Mouse (Mus musculus): ENCODE measurements at regions not wholly inside any gene's neighbourhood (a gene's known extent, or its start where the extent isn't known, plus 50 kb on each side); places are given as distances from the start of the nearest gene placed in this dataset.
A peak's percentile ranks its signal among the peaks of the same experiment; 100 is the strongest.

DNA sequence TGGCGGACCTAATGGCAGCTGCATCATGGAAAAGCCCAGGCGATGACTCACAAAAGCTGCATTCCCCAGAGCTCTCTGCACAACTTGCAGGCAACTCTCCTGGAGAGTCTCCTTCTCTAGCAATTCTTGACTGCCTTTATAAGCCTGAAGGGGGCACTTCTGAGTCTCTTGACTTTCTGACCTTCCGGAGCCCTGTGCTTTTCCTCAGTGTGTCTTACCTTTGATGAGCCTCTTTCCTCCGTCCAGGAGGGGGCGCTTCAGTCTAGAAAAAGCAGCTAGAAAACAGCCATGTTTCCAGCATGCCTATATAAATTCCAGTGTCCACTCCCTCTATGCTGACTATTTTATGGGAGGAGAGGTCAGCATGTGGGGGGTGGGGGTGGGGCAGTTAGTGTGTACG is 228.8 kb upstream of the Hs6st1 start (continued):
- TF ChIP-seq SIN3A (IDR thresholded peaks at IDR 0.05; ENCODE audit: low read length) (peak; percentile 60), MAFK (IDR thresholded peaks at IDR 0.05; ENCODE audit: borderline replicate concordance, low read depth, low read length) (no peak), TCF12 (IDR thresholded peaks at IDR 0.05; ENCODE audit: low read depth, low read length) (no peak), GABPA (IDR thresholded peaks at IDR 0.05; ENCODE audit: low read depth, low read length) (no peak)

DNA sequence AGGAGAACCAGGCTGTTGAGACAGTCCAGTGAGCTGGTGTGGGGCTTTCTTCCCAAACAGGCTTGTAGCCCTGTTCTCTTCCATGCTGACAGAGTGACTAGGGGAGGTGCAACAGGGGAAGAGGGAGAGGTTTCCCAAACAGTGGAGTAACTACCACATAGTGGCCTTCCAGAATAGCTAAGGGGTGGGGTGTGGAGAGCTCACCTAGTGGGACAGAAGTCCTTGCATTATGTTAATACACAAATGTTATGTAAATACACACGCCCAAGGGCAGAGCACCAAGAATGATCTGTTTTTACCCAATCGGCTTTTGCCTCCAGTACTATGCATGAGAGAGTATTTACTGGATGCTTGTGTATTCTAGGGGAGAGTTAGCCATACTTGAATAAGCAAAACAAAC is 226.6 kb upstream of the Hs6st1 start:
- Histone ChIP-seq H3K4me1 (ENCODE audit: control insufficient read depth in 1 of 2, insufficient read depth in 2 of 2, low read length in 2 of 2) (peaks cover under 1 to 23% of the 10 kb centered on the region in 2 experiments; a peak in 2 of 4 replicates), H3K4me3 (ENCODE audit: control insufficient read depth in 1 of 2, insufficient read depth in 1 of 2, low read depth in 2 of 2, low read length in 2 of 2) (no peak overlapping the region), H3K27me3 (ENCODE audit: control insufficient read depth in 1 of 2, insufficient read depth in 2 of 2, low read length in 2 of 2) (no peaks in the 10 kb centered on the region), H3K79me2 (ENCODE audit: control insufficient read depth, insufficient read depth, low read length, poor library complexity) (no peaks in the 10 kb centered on the region), H3K27ac (ENCODE audit: control insufficient read depth, low read depth, low read length) (no peak overlapping the region), H3K36me3 (ENCODE audit: control insufficient read depth in 1 of 2, insufficient read depth in 2 of 2, low read length in 2 of 2) (peaks cover 0 to 9% of the 10 kb centered on the region in 2 experiments; a peak in 2 of 4 replicates), H3K9ac (ENCODE audit: control insufficient read depth, low read depth, low read length, poor library complexity, severe bottlenecking) (no peak overlapping the region), H3K9me3 (replicated peaks; ENCODE audit: insufficient read depth, low read length) (no peaks in the 10 kb centered on the region)
- DNase-seq (ENCODE audit: low read depth, low spot score): no peak
- TF ChIP-seq CHD1 (IDR thresholded peaks at IDR 0.05; ENCODE audit: low read depth, low read length): no peak

DNA sequence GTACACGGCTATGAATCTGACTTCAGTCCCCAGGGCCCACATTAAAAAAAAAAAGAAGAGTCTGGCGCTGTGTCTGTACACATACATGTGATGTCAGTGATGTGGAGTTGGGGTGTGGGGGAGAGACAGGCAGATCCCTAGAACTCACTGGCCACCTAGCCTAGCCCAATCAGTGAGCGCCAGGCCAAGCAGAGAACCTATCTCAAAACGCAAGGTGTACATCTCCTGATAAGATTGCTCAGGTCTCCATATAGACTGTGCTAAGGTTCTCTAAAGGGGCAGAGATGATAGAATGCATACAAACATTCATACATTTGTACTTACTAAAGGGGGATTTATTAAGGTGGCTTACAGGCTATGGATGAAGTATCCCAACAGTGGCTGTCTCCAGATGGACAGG is 225.5 kb upstream of the Hs6st1 start:
- H3K4me1 ChIP-seq (ENCODE audit: control insufficient read depth in 1 of 2, insufficient read depth in 2 of 2, low read length in 2 of 2): peaks cover 4 to 30% of the 10 kb centered on the region in 2 experiments; a peak in 3 of 4 replicates

DNA sequence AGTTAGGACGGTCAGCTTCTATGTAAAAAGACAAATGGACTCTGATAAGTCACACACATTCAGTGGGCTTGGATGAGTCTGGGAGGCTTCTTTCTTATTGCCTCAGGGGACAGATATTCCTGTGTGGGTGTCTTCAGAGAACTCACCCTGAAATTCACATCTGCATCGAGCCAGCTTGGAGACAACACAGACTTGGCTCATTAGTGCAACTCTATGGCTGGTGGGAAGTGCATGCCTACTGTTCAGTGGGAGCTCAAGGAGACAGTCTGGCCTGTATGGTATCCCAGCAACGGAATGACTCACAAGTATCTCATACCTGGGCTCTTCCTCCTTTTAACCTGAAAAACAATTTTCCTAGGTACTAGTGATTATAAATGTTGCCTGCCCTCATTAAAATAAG is 224.6 kb upstream of the Hs6st1 start:
- no peak overlapping the region for H3K27ac ChIP-seq (ENCODE audit: control insufficient read depth, low read depth, low read length)
- H3K36me3 ChIP-seq (ENCODE audit: control insufficient read depth in 1 of 2, insufficient read depth in 2 of 2, low read length in 2 of 2): peaks cover 0 to 18% of the 10 kb centered on the region in 2 experiments; a peak in 2 of 4 replicates
- H3K27me3 ChIP-seq (ENCODE audit: control insufficient read depth in 1 of 2, insufficient read depth in 2 of 2, low read length in 2 of 2): no peaks in the 10 kb centered on the region
- no peak overlapping the region for H3K4me3 ChIP-seq (ENCODE audit: control insufficient read depth in 1 of 2, insufficient read depth in 1 of 2, low read depth in 2 of 2, low read length in 2 of 2)
- no peak for DNase-seq (ENCODE audit: low read depth, low spot score)
- no peaks in the 10 kb centered on the region for H3K79me2 ChIP-seq (ENCODE audit: control insufficient read depth, insufficient read depth, low read length, poor library complexity)
- no peaks in the 10 kb centered on the region for H3K9me3 ChIP-seq (replicated peaks; ENCODE audit: insufficient read depth, low read length)
- TF ChIP-seq CTCF (IDR thresholded peaks at IDR 0.05 in 2 of 3, conservative IDR thresholded peaks at IDR 0.05 in 1 of 3; ENCODE audit: control insufficient read depth in 1 of 3, insufficient read depth in 1 of 3, low read depth in 2 of 3, low read length in 3 of 3, poor library complexity in 1 of 3, severe bottlenecking in 1 of 3): no peak
- TF ChIP-seq MYB (IDR thresholded peaks at IDR 0.05; ENCODE audit: low read depth, low read length): no peak
- TF ChIP-seq NELFE (IDR thresholded peaks at IDR 0.05; ENCODE audit: low read depth, low read length): no peak
- TF ChIP-seq CHD2 (IDR thresholded peaks at IDR 0.05; ENCODE audit: low read length): no peak
- TF ChIP-seq POLR2AphosphoS2 (IDR thresholded peaks at IDR 0.05; ENCODE audit: low read length): no peak
- TF ChIP-seq HCFC1 (IDR thresholded peaks at IDR 0.05; ENCODE audit: low read depth, low read length): no peak
- TF ChIP-seq MAFK (IDR thresholded peaks at IDR 0.05; ENCODE audit: borderline replicate concordance, low read depth, low read length): no peak
- no peak for TF ChIP-seq POLR2AphosphoS5 (IDR thresholded peaks at IDR 0.05; ENCODE audit: borderline replicate concordance, low read depth, low read length)
- TF ChIP-seq TBP (IDR thresholded peaks at IDR 0.05; ENCODE audit: low read depth, low read length): no peak
- no peak for TF ChIP-seq SMC3 (IDR thresholded peaks at IDR 0.05; ENCODE audit: low read depth, low read length)
- peaks cover 10 to 37% of the 10 kb centered on the region in 2 experiments for H3K4me1 ChIP-seq (ENCODE audit: control insufficient read depth in 1 of 2, insufficient read depth in 2 of 2, low read length in 2 of 2)
- H3K9ac ChIP-seq (ENCODE audit: control insufficient read depth, low read depth, low read length, poor library complexity, severe bottlenecking): no peak overlapping the region

More for the DNA sequence above, 225.5 kb upstream of the Hs6st1 start:
- peak; percentile 45 for DNase-seq (ENCODE audit: low read depth, low spot score)
- Histone ChIP-seq H3K36me3 (ENCODE audit: control insufficient read depth in 1 of 2, insufficient read depth in 2 of 2, low read length in 2 of 2) (peaks cover 0 to 15% of the 10 kb centered on the region in 2 experiments; a peak in 2 of 4 replicates), H3K27me3 (ENCODE audit: control insufficient read depth in 1 of 2, insufficient read depth in 2 of 2, low read length in 2 of 2) (no peaks in the 10 kb centered on the region), H3K27ac (ENCODE audit: control insufficient read depth, low read depth, low read length) (no peak overlapping the region), H3K9me3 (replicated peaks; ENCODE audit: insufficient read depth, low read length) (no peaks in the 10 kb centered on the region), H3K79me2 (ENCODE audit: control insufficient read depth, insufficient read depth, low read length, poor library complexity) (no peaks in the 10 kb centered on the region), H3K4me3 (ENCODE audit: control insufficient read depth in 1 of 2, insufficient read depth in 1 of 2, low read depth in 2 of 2, low read length in 2 of 2) (no peak overlapping the region), H3K9ac (ENCODE audit: control insufficient read depth, low read depth, low read length, poor library complexity, severe bottlenecking) (no peak overlapping the region)
- no peak for TF ChIP-seq POLR2A (IDR thresholded peaks at IDR 0.05; ENCODE audit: control insufficient read depth in 1 of 2, insufficient read depth in 1 of 2, low read depth in 1 of 2, low read length in 2 of 2, poor library complexity in 1 of 2)
- TF ChIP-seq ZMIZ1 (IDR thresholded peaks at IDR 0.05; ENCODE audit: low read depth, low read length): no peak
- peak; percentile 33 to 72; a peak in 2 of 4 replicates for TF ChIP-seq EP300 (IDR thresholded peaks at IDR 0.05; ENCODE audit: low read depth in 1 of 2, low read length in 2 of 2)
- peak; percentile 76 for TF ChIP-seq TCF12 (IDR thresholded peaks at IDR 0.05; ENCODE audit: low read depth, low read length)
- peak; percentile 13; the same call in 1 of the 2 replicates for TF ChIP-seq TAL1 (IDR thresholded peaks at IDR 0.05; ENCODE audit: low read length)
- TF ChIP-seq GATA1 (IDR thresholded peaks at IDR 0.05; ENCODE audit: low read depth, low read length): peak; percentile 72
